Mouse (Mus musculus) embryonic fibroblast, embryonic 13.5 days (primary cell): ENCODE data around the gene Mettl26.

Source experiments
- CTCF ChIP-seq: IDR thresholded peaks from 2 replicates; pipeline ENCODE4 v1.5.1; 2011; ENCODE audit warnings: mild to moderate bottlenecking, control low read depth, low read length, moderate library complexity, borderline replicate concordance; ENCODE audit not compliant: insufficient read depth
- POLR2A ChIP-seq: IDR thresholded peaks from 2 replicates; pipeline ENCODE4 v1.6.1; 2011; ENCODE audit warnings: low read depth, mild to moderate bottlenecking, control low read depth, low read length, moderate library complexity

- TF ChIP-seq POLR2A: no peak
- no peak for TF ChIP-seq CTCF
Observed at GRCm38 (mm10) chr17:25825311-25825710, 49.6 kb upstream of the Mettl26 start.
